Mouse (Mus musculus) regulatory T cell (primary cell): ENCODE measurements around the gene Rapgef5.

Source experiments
- in situ Hi-C: fragments of 300-600 bp; cut with MboI, MseI; formaldehyde crosslinking; loops from one replicate; pipeline ENCODE4 v1.15.1; 2025; ENCODE audit warnings: high pct_unique_total_duplicates

The Rapgef5 gene

DNA sequence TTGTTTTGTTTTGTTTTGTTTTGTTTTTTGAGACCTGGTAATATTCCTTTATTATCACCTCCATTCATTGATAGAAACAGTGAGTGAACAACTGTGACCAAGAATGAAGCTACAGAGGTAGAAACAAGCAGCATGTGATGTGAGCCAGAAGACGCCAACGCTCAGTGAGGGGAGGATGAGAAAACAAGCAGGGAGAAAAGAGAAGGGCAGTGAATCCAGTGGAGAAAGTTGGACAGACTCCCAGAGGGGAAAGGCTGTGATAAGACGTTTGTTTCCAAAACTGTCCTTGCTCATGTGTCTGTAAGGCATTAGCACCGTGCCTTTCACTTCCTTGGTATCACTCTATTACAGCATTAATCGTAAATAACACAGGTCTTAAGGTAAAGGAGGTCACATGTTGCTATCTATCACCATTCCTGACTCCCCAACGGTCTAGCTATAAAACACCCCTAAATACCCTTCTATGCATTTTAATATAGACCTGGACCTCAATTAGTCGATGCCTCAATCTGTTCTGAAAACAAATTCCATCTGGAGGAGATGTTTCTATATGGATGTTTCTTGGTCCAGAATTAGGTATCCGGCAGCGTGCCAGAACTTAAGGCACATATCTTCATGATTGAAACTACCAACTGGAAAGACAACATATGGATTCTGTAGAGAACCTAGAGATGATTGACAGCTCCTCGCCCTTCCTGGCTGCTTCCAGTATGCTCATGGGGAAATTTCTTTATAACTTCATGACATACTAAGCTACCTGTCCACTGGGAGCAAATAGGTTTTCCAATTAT is 153.5 kb downstream of the Rapgef5 start:
- in situ Hi-C loops: no loop called here

DNA sequence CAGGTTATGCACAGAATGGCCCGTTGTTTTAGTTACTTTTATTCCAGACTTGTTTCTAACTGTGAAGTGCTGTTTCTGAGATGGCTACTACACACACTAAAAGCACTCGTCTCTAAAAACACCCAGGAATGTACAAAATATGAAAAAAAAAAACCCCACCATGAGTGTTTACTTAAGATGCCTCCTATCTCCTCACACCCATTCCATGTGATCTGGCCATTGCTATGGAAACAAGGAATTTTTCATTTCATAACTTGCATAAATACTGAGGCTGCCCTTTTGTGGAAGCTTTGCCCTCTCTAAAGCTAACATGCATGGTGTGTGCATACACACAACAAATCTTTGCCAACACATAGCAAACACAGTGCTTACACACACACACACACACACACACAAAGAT is 156.9 kb downstream of the Rapgef5 start:
- in situ Hi-C loops: no loop called here

DNA sequence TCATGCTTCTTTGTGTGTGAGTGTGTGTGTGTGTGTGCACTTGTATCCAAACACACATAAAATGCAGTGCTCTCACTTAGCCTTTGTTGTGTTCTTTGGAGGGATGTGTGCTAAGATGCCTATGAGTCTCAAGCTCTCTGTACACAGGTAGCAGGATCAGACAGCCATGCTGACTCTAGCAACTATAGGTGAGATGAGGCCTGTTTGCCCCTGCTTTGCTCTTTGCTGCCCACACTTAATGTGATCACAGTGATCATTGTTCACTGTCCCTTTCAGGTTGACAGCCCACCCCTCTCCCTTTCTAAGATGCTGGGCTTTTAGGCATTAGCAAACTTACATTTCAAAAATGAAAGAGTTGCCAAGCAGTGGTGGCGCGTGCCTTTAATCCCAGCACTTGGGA is 158.2 kb downstream of the Rapgef5 start:
- in situ Hi-C loops: no loop called here

DNA sequence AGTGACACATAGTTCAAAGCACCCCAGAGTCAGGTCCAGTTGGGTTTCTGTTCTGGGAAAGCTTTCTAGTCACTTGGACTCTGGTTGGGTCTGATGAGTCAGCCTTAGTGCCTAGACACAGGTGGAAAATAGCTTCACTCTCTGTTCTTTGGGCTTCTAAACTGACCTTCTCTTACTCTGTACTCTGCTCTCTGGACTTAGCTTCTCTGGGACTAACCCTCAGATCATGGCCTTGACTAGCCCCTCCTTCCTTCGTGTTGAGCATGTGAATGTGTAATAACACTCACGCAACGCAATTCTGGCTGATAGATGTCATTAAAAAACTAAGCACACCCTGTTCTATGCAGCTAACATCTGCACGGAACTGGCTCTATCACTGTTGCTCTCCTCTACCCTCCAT is 160.0 kb downstream of the Rapgef5 start:
- in situ Hi-C loops: no loop called here

DNA sequence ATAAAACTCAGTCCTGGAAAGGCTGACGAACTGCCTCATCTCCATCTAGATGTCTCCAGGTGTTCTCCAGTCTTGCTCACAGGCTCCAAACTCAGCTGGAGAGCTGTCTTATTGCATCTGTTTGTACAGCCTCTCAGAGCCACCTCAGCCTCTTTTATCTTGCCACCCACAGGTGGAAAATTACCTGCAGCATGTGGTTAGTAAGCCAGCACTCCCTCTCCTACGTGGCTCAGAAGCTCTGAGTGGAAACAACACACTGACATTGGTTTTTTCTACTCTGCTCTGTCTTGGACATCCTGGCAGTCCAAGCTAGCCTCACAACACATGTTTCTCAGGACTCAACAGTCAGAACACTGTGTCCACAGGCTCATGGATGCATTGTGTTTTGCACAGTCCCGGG is 162.6 kb downstream of the Rapgef5 start:
- in situ Hi-C loops: no loop called here

DNA sequence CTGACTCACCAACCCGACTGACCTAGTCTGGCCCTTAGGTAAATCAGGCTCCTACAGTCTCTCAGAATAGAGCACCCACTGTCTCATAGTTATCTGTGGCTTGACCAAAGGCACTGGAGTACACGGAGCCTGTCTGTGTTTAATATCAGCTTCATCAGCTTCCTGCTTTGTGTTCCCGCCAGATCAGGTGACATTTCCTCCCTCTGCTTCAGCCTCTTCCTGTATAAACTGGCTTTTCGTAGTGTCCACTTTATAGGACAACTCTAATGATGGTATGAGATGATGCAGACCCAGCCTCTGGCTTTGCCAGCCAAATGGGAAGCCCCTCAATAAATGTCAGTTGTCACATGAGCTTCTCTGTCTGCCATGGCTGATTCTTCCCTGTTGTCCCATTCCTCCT is 163.5 kb downstream of the Rapgef5 start:
- in situ Hi-C loops: no loop called here

DNA sequence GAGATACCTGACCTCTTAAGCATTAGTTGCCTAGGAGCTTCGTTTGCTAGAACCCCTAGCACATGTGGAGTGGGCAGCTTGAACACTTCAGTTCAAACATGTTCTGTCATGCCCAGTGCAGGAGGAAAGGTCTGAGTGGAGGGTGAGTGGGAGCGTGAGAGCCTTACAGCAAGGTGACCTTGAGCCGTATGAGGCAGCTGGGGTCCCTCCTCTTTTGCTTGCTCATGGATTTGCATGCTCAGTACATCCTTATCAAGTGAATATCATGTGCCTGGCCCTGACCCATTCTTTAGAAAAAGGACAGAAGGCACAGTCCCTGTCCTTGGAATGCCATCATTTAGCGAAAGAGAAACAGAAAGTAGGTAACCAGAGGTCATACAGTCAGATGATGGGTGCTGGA is 165.0 kb downstream of the Rapgef5 start:
- in situ Hi-C loops: no loop called here

DNA sequence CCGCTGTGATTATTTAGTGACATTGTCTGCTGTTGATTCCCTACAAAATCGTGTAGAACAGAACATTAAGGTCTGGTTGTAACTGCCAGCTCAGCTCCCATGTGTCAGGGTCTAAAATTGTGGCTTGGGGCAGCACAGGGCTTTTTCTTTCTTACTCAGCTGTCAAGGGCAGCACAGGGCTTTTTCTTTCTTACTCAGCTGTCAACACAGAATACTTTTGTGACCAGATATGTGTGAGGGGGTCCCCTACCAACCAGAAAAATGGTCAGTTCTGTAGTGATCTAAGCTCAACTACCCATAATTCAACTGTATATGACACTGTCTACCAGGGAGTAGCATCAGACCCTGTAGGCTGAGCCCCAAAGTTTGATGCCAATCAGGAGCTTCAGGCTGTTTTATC is 167.1 kb downstream of the Rapgef5 start:
- in situ Hi-C loops: no loop called here

DNA sequence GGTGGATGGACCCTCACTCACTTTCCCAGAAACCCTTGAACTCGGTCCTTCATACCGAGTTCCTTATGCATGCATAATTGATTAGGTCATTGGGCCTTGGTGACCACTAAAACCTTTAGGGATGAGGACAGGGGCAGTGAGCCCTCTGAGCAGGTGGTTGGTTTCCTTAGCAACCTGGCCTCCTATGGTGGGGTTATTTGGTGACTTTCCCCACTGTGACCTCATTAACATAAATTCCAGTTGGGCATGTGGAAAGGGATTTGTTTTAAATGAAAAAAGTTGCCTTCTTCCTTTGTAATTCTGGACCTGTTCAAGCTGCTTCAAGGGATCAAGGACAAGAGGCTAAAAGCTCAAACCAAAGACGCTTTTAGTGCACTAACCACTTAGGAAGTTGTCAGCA is 167.7 kb downstream of the Rapgef5 start:
- in situ Hi-C loops: no loop called here

DNA sequence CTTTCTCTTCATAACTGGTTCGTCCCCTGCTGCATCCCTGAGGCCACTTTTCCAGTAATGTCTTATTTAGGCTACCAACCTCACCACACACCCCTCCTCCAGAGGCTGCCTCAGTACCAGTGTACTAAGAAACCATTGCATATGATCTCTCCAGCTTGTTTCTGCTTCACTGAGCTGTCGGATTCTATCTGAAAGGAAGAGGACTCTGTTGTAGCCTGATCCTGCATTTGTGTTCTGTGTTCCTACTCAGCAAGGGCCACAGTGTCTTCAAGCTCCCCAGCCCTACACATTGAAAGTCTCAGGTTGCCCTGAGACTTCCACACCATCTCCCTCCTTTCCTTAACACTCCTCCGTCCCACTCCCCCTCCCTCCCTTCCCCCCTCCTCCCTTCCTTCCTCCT is 168.5 kb downstream of the Rapgef5 start:
- in situ Hi-C loops: no loop called here

DNA sequence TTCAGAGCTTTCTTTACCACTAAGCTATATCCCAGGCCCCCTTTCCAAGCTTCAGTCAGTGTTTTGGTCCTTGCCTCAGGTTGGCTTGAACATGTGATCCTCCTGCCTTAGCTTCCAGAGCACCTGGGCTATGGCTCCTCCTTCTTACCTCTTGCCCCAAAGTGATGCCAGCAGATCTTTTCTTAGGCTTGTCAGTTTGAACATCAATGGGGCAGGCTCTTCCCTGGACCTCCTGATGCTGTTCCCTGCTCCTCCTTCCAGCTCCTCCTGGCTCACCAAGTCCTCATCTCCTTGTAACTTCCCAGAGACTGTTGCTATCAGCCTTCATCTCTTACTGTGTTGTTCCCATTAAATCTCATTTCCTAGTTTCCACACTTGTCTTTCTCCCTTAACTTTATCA is 169.1 kb downstream of the Rapgef5 start:
- in situ Hi-C loops: no loop called here

DNA sequence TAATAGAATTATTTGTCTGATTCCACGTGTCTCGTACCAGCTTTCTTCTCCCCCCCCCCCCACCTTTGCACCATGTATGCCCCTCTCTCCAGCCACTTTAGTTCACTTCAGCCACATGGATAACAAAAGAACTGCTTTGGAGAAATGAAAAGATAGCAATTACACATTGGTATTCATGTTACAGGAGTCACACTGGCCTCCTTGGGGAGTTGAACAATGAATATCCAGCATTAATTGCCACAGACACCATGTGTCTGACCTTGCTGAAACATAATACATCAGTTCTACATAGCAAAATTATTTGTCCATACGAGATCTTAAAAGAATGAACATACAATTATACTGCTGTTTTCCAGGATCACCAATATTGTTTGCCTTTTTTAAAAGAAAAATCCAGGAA is 170.5 kb downstream of the Rapgef5 start:
- in situ Hi-C loops: no loop called here

DNA sequence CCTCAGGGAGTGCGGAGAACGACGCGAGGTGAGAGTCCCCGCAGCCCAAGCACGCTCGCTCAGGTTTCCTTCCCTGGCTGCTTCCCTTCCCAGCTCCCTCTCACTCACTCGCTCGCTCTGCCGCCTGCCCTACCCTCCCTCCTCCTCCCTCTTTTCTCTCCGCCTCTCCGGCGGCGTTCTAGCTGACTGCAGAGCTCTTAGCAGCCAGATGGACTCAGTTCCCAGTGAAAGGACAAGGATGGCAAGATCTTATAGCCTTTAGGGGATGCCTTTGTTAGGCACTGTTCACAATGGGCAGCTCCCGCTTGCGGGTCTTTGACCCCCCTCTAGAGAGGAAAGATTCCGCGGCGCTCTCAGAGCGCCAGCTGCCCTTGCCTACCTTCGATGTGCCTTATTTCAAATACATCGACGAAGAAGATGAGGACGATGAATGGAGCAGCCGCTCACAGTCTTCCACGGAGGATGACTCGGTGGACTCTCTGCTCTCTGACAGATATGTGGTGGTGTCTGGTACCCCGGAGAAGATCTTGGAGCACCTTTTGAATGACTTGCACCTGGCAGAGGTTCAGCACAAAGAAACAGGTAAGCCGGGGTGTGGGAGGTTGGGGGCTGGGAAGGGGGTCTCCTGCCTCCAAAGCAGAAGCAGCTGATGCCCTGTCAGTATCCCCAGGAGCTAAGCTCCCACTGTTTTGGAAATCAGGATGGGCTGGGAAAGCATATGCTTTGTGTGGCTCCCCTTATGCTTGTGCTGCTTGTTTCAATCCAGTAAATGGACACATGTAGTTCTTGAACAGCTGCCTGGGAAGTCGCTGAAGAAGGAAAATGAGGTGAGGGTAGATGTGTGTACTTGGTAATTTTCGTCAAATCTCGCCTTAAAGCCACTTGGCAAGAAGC is 172.6 kb downstream of the Rapgef5 start:
- in situ Hi-C loops: no loop called here

DNA sequence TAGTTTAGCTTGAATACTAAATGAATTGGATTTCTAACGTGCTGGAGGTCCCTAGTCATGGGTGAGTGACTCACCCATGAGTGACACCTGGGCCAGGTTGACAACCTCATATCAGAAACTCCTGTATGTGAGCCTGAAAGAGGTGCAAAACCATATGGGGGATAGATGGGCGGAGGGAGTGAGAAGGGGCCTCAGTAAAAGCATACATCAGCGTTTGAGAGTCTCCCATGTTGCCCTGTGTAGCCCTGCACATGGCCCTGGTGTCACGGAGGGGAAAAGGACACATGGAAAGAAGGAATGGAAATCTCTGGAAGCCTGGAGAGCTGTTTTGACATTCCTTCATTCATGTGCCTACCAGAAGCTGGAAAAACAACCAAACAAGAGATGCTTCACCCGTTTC is 175.1 kb downstream of the Rapgef5 start:
- in situ Hi-C loops: no loop called here

DNA sequence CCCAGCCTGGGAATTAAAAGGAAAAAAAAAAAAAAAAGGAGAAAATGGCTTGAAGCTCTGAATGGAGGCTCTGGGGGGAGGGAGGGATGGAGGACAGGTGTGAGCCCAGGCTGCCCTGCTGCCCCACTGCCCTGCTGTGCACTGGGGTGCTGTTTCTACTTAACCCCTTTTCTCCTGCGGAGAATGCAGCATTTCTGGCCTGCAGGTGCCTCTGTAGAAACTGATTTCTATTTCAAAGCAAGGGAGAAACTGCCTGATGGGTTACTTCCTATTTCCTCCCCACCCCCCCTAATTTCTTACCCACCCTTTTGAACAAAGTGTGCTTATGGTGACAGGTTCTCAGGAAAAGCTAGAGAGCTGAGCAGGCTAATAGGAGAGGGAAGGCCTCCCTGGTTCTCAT is 176.5 kb downstream of the Rapgef5 start:
- in situ Hi-C loops: no loop called here

DNA sequence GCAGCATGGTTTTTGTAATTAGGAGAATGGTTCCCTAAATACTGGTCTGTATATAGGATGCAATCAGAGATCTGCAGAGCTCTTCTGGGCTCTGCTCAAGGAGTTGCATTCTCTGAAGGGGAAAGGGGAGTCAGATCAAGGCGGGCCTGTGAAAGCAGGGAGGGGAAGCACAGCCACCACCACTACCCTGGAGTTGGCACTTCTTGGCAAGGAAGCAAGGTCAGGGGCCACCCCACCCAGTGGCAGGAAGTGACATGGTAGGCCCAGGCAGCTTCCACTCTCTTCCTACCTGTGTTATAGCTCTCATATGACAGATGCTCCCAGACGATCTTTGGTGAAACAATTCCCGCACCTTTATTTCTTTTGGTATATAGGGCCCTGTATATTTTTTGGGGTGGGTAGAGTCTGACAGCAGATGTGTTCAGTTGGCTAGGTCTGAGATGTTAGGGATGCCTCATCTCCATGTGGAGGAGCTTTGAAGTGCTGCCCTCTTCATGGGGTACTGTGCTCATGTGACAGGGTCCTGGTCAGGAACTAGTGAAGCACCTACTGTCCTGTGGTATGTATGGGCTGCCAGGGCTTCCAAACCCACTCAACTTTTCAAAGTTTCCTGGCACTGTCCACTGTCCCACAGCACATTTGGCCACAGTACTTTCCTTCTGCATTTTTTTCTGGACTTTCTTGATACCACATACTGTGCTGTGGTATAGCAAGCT is 183.8 kb downstream of the Rapgef5 start:
- in situ Hi-C loops: no loop called here

DNA sequence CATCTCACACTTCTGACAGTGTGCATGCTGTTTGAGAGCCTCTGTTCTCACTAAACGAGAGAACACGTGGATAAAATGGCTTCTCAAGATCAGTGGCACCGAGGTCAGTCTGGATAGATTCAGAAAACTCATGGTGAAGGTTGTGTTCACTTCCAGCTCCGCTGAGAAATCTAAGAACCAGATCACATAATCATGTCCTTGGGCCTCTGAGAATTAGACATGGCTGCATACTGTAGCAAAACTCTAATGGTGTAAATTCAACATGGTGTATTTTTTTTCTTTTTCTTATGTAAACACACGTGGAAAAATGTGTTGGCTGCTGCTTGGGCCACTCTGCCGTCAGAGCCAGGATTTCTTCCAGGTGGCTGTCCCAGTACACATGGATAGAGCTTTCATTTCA is 184.6 kb downstream of the Rapgef5 start:
- in situ Hi-C loops: no loop called here

DNA sequence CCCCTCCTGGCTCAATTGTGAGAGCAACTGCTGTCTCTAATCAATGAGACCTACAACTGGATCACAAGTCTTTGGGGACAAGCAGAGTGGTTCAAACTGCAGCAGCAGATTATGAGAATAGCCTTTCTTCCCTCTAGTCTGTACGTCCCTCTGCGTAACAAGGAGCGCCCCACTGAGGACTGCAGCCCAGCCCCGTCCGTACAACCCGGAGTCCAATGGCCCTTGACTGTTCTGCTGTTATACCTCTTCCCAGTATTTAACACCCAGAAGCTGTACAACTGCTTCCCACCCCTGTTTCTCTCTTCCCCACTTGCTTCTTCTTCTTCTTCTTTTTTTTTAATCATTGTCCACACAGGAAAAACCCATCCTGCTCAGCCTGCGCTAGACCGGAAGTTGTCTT is 186.0 kb downstream of the Rapgef5 start:
- in situ Hi-C loops: no loop called here

DNA sequence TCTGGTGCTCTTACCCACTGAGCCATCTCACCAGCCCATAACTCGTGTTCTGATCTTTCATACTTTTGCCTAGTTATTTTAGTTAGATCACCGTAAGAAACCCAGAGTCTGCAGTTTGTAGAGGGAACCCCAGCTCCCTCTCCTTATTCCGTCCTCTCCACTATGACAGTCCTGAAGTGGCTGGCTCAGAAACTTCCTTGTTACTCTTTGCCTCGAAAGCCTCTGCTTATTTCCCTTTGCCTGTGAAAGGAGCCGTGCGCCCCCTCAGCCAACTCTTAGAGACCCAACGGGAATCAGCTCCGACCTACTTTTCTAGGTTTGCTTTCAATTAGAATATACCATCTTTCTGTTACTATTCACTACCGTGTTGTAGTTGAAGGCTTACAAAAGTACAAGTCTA is 186.6 kb downstream of the Rapgef5 start:
- in situ Hi-C loops: no loop called here

DNA sequence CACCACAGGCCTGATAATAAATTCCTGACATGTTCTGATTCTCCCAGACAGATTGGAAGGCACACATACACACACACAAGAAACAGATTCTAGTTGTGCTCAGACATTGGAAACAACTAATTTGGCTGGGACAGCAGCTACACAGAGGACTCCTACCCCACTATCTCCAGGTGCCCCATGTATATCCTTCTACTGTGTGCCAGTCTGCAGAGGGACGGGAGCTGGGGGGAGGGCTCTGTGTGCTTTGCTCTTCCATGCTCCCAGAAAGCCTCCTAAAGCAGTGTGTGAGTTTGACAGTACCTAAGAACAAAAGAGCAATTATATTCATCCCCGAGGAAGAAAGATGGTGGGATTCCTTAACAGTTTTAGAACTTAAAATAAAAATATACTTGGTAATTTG is 187.1 kb downstream of the Rapgef5 start:
- in situ Hi-C loops: no loop called here

DNA sequence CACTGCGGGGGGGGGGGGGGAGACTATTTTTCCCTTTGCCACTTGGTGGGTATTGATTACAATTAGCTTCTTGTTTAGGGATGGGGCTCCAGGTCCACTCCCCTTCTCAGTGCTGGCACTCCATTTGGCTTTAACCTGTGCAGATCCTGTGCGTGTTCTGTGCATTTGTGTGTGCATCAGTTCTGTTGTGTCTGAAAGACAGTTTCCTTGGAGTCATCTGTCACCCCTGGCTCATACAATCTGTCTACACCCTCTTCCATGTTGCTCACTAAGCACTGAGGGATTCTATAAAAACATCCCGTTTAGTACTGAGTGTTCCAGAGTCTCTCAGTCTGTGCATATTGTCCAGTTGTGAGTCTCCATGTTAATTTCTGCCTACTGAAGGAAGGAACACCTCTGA is 189.0 kb downstream of the Rapgef5 start:
- in situ Hi-C loops: no loop called here

DNA sequence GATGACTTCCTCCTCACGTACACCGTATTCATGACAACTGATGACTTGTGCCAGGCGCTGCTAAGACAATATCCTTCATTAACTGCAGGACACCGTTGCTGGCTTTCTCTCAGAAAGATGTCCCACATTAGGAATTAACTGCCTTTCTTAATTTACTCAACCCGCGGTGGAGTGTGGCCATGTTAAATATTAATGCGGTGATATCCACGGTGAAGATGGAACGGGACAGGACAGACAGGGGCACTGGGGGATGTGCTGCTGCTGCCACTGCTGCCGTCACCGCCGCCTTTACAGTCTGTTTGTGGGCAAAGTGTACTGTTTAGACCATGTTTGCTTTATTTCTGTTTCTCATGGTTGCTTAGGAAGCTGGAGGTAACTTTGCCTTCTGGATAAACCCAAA is 193.0 kb downstream of the Rapgef5 start:
- in situ Hi-C loops: no loop called here
